Mouse (Mus musculus) neural tube, embryonic 15.5 days (tissue): ENCODE results near the gene Slc50a1. TPM values are rescaled to one million over a fixed set of nuclear protein-coding genes. Genes with fewer than 3 reads are reported as not detected.

ENCODE experiments used
- ATAC-seq: fragments of 200-750 bp; cut with Nextera tagmentation; 2 replicates; pipeline ENCODE4 v1.8.0; 2017; ENCODE audit warnings: mild to moderate bottlenecking, moderate TSS enrichment, moderate library complexity; ENCODE audit not compliant: low FRiP score
- H3K27ac ChIP-seq: fragments of 300-500 bp; sonication (generic); replicated peaks from 2 replicates; pipeline ENCODE4 v1.5.1; 2015; ENCODE audit warnings: mild to moderate bottlenecking, inconsistent platforms
- H3K27me3 ChIP-seq: fragments of 300-500 bp; sonication (generic); replicated peaks from 2 replicates; pipeline ENCODE4 v1.6.1; 2015; ENCODE audit warnings: inconsistent platforms
- H3K36me3 ChIP-seq: fragments of 300-500 bp; sonication (generic); 2 replicates; pipeline ENCODE4 v1.6.1; 2015; ENCODE audit warnings: inconsistent platforms
- H3K4me1 ChIP-seq: fragments of 300-500 bp; sonication (generic); 2 replicates; pipeline ENCODE4 v1.6.1; 2015; ENCODE audit warnings: inconsistent platforms
- H3K4me2 ChIP-seq: fragments of 300-500 bp; sonication (generic); 2 replicates; pipeline ENCODE4 v1.6.1; 2015; ENCODE audit warnings: inconsistent platforms, mild to moderate bottlenecking, moderate library complexity
- H3K4me3 ChIP-seq: fragments of 300-500 bp; sonication (generic); replicated peaks from 2 replicates; pipeline ENCODE4 v1.5.1; 2015; ENCODE audit warnings: mild to moderate bottlenecking, inconsistent platforms
- H3K9ac ChIP-seq: fragments of 300-500 bp; sonication (generic); replicated peaks from 2 replicates; pipeline ENCODE4 v1.6.1; 2015; ENCODE audit warnings: mild to moderate bottlenecking, inconsistent platforms
- H3K9me3 ChIP-seq: fragments of 300-500 bp; sonication (generic); replicated peaks from 2 replicates; pipeline ENCODE4 v1.6.1; 2016; ENCODE audit warnings: inconsistent platforms
- WGBS: fragments of 180-500 bp; shearing (Covaris S2); methylation state at CpG from one replicate; pipeline ENCODE4 v1.1.7; 2015; ENCODE audit warnings: mixed read lengths; 5-methylcytosine and 5-hydroxymethylcytosine counted together
- polyA plus RNA-seq: library from polyadenylated mRNA; unstranded; fragments of >200 nt; fragmentation: Nextera tagmentation; extraction: Ambion mirVana; gene quantifications from 2 replicates; pipeline ENCODE4 v1.2.1, GENCODE M21; 2015

Gene Slc50a1
- polyA plus RNA-seq, 1 experiment from 2014 or later: 40.9 TPM

DNA sequence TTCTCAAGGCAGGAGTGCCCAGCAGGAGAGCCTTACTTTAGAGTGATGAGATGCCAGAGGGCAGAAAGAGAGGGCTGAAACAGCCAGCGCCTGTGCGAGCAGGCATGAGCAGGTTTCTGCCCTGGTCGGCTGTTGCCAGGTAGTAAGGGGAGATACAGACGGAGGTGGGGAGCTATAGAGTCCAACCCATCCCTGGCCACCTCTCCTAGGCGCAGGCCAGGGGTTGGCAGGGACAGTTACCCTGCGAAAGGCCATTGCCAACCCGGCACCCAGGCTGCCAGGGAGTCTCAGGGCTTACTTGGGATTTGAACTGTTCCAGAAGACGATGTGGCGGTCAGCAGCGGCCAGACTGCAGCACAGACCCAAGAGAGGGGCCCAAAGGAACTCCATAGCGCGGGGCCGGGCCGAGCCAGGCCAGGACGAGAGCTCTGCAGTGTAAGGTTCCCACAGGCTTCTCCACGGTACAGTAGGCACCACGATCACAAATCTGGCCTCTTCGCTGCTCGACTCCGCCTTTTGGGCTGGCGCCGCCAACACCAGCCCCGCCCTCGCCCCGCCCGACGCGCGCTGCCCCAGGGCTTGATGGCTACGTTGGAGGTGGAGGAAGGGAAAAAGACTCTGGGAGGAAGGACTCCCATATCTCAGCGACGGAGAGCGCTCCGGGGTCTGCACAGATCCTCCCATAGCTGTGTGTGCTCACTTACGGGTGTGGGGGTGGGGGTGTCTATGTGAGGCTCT is 9.0 kb upstream of the Slc50a1 start:
- peaks cover 43% of the 10 kb centered on the region for H3K4me1 ChIP-seq
- 1% methylated on average over 35 of the region's 35 CpGs for WGBS
- peak overlapping the region; percentile 72 for H3K27ac ChIP-seq

GRCm38 (mm10) chr3:89278643-89279042 is 8.3 kb upstream of the Slc50a1 start:
- H3K27ac ChIP-seq: peak overlapping the region; percentile 72
- H3K27me3 ChIP-seq: peaks cover 15% of the 10 kb centered on the region
- H3K36me3 ChIP-seq: no peaks in the 10 kb centered on the region
- 13% methylated on average over 8 of the region's 8 CpGs for WGBS
- H3K9ac ChIP-seq: peak overlapping the region; percentile 51
- peak overlapping the region; percentile 44 for H3K4me3 ChIP-seq
- no peaks in the 10 kb centered on the region for H3K9me3 ChIP-seq
- H3K4me2 ChIP-seq: peak overlapping the region; percentile 89
- ATAC-seq: no peak
- H3K4me1 ChIP-seq: peaks cover 43% of the 10 kb centered on the region

More for the DNA sequence above, 9.0 kb upstream of the Slc50a1 start:
- Histone ChIP-seq H3K9me3 (no peaks in the 10 kb centered on the region), H3K36me3 (no peaks in the 10 kb centered on the region), H3K9ac (peak overlapping the region; percentile 51), H3K27me3 (peaks cover 15% of the 10 kb centered on the region), H3K4me3 (peak overlapping the region; percentile 44), H3K4me2 (peak overlapping the region; percentile 89)
- peak; percentile 77 for ATAC-seq

- Histone ChIP-seq H3K27me3 (peaks cover 15% of the 10 kb centered on the region), H3K9ac (no peak overlapping the region)
These were observed 7.7 kb upstream of the Slc50a1 start for GRCm38 (mm10) chr3:89278107-89278506.

GRCm38 (mm10) chr3:89277281-89278021 is 7.1 kb upstream of the Slc50a1 start:
- Histone ChIP-seq H3K27me3 (peaks cover 15% of the 10 kb centered on the region), H3K9ac (no peak overlapping the region), H3K4me1 (peaks cover 43% of the 10 kb centered on the region), H3K9me3 (no peaks in the 10 kb centered on the region), H3K27ac (0 out of 2 replicates have a peak overlapping the region, but pooled peaks have one; percentile 24), H3K4me2 (peak overlapping the region; percentile 89), H3K4me3 (peak overlapping the region; percentile 44; the same call in 1 of the 2 replicates), H3K36me3 (no peaks in the 10 kb centered on the region)
- WGBS: 56% methylated on average over 14 of the region's 14 CpGs
- ATAC-seq: no peak

More at GRCm38 (mm10) chr3:89278107-89278506, 7.7 kb upstream of the Slc50a1 start:
- ATAC-seq: no peak
- peak overlapping the region; percentile 72 for H3K27ac ChIP-seq
- H3K4me1 ChIP-seq: peaks cover 43% of the 10 kb centered on the region
- H3K4me3 ChIP-seq: peak overlapping the region; percentile 44; the same call in 1 of the 2 replicates
- WGBS: 53% methylated on average over 7 of the region's 7 CpGs
- H3K9me3 ChIP-seq: no peaks in the 10 kb centered on the region
- H3K4me2 ChIP-seq: peak overlapping the region; percentile 89
- H3K36me3 ChIP-seq: no peaks in the 10 kb centered on the region

- H3K27me3 ChIP-seq: peaks cover 15% of the 10 kb centered on the region
- no peaks in the 10 kb centered on the region for H3K9me3 ChIP-seq
- peaks cover 34% of the 10 kb centered on the region for H3K4me1 ChIP-seq
- no peak overlapping the region for H3K9ac ChIP-seq
- 96% methylated on average over 13 of the region's 13 CpGs for WGBS
- no peaks in the 10 kb centered on the region for H3K36me3 ChIP-seq
- no peak overlapping the region for H3K4me2 ChIP-seq
- no peak overlapping the region for H3K27ac ChIP-seq
- no peak for ATAC-seq
- no peak overlapping the region for H3K4me3 ChIP-seq
These were observed 5.7 kb upstream of the Slc50a1 start for GRCm38 (mm10) chr3:89276061-89276460.

DNA sequence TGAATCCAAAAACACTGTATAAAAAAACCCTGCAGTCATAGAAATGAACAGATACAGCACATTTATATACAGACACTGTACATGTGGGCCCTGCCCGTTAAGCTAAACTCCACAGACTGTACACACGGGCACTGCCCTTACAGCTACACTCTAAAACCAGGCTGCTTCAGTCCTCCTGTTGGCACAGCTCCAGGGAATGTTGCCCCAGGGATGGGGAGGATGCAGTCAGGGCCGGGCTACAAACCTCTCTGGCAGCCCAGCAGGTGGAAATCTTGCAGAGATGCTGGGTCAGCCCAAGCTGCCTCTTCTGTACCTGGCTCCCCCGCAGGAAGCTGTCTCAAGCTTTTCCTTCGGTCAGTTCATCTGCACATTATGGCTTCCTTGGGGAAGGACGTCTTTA is 1.4 kb upstream of the Slc50a1 start:
- H3K36me3 ChIP-seq: no peaks in the 10 kb centered on the region
- no peak overlapping the region for H3K27ac ChIP-seq
- H3K9me3 ChIP-seq: no peaks in the 10 kb centered on the region
- H3K27me3 ChIP-seq: no peaks in the 10 kb centered on the region
- ATAC-seq: no peak
- no peak overlapping the region for H3K9ac ChIP-seq
- H3K4me1 ChIP-seq: peaks cover 45% of the 10 kb centered on the region
- 60% methylated on average over 6 of the region's 6 CpGs for WGBS
- H3K4me2 ChIP-seq: no peak overlapping the region
- H3K4me3 ChIP-seq: no peak overlapping the region

DNA sequence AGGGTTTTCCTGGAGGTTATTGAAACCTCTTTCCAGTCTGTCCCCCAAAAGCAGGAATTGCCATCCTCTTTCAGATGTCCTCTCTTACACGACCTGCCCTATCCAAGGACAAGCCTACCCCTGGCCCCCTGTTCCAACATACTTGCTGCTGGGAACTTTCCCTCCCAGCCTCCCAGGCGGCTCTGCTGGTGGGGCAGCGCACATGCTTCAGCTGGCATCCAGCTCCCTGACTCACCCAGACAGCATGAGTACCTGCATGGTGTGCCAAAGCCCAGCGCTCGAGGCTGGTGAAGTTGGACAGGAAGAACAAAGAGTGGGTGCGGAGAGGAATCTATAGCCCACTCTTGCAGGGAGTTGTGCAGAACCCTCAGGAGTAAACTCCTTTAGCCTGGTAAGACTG is 521 bp upstream of the Slc50a1 start:
- H3K4me2 ChIP-seq: peak overlapping the region; percentile 70
- no peaks in the 10 kb centered on the region for H3K27me3 ChIP-seq
- H3K9me3 ChIP-seq: no peaks in the 10 kb centered on the region
- ATAC-seq: no peak
- H3K9ac ChIP-seq: peak overlapping the region; percentile 61
- H3K27ac ChIP-seq: peak overlapping the region; percentile 81
- H3K4me3 ChIP-seq: peak overlapping the region; percentile 57
- WGBS: 60% methylated on average over 6 of the region's 6 CpGs
- H3K4me1 ChIP-seq: peaks cover 49% of the 10 kb centered on the region
- no peaks in the 10 kb centered on the region for H3K36me3 ChIP-seq

GRCm38 (mm10) chr3:89268916-89269315 is 1.5 kb downstream of the Slc50a1 start:
- Histone ChIP-seq H3K36me3 (no peaks in the 10 kb centered on the region), H3K4me3 (no peak overlapping the region), H3K27me3 (no peaks in the 10 kb centered on the region), H3K27ac (peak overlapping the region; percentile 81; the same call in 1 of the 2 replicates), H3K9ac (0 out of 2 replicates have a peak overlapping the region, but pooled peaks have one; percentile 61), H3K4me2 (peak overlapping the region; percentile 70), H3K4me1 (peaks cover 51% of the 10 kb centered on the region), H3K9me3 (no peaks in the 10 kb centered on the region)
- no peak for ATAC-seq
- WGBS: 58% methylated on average over 8 of the region's 8 CpGs

- Histone ChIP-seq H3K4me1 (peaks cover 49% of the 10 kb centered on the region), H3K4me3 (peak overlapping the region; percentile 65), H3K4me2 (peak overlapping the region; percentile 95), H3K36me3 (no peaks in the 10 kb centered on the region), H3K27ac (peak overlapping the region; percentile 85), H3K27me3 (no peaks in the 10 kb centered on the region), H3K9me3 (no peaks in the 10 kb centered on the region), H3K9ac (peak overlapping the region; percentile 82)
- WGBS: under 1% methylated on average over 20 of the region's 20 CpGs
- ATAC-seq: peak; percentile 90
These were observed 3.9 kb downstream of the Slc50a1 start for GRCm38 (mm10) chr3:89266439-89266893.

DNA sequence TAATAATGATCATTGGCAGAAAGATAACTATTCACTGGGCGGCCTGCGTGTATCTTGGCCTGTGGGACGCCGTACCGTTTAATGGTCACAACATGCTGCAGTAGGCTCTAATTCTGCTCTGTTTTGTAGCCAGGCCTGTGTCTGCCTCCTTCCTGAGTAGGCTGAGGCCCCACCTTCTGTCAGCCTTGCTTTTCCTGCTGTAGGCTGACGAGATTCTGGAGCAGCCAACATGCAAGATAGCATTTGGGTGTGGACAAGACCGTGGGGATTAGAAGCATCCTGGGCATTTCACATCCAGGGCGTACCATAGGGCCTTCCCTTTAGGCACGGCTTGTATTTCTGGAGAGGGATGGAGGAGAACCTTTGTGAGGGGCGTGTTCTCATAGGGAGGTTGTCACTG is 8.0 kb downstream of the Slc50a1 start:
- peaks cover 13% of the 10 kb centered on the region for H3K4me1 ChIP-seq
- H3K27ac ChIP-seq: no peak overlapping the region
- H3K36me3 ChIP-seq: no peaks in the 10 kb centered on the region
- ATAC-seq: no peak
- H3K9me3 ChIP-seq: no peaks in the 10 kb centered on the region
- H3K4me2 ChIP-seq: no peak overlapping the region
- no peak overlapping the region for H3K4me3 ChIP-seq
- no peaks in the 10 kb centered on the region for H3K27me3 ChIP-seq
- WGBS: 79% methylated on average over 10 of the region's 10 CpGs
- no peak overlapping the region for H3K9ac ChIP-seq

DNA sequence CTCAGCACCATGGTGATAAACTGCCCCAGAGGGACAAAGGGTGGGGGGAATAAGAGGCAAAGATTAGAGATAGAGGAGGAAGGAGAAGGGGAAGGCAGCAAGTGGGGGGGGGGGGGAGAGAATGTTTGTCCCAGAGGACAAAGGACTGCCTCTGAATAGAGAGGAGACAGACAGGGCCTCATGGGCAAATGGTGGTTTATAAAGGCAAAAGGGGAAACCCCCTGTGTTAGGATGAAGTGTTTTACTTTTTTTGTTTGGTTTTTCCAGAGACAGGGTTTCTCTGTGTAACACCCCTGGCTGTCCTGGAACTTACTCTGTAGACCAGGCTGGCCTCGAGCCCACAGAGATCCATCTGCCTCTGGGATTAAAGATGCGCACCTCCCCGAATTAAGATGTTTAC is 10.2 kb downstream of the Slc50a1 start:
- no peak overlapping the region for H3K4me2 ChIP-seq
- H3K36me3 ChIP-seq: no peaks in the 10 kb centered on the region
- H3K9ac ChIP-seq: no peak overlapping the region
- no peaks in the 10 kb centered on the region for H3K4me1 ChIP-seq
- no peak for ATAC-seq
- WGBS: 86% methylated on average over 3 of the region's 3 CpGs
- H3K27ac ChIP-seq: no peak overlapping the region
- no peak overlapping the region for H3K4me3 ChIP-seq
- no peaks in the 10 kb centered on the region for H3K27me3 ChIP-seq
- H3K9me3 ChIP-seq: no peaks in the 10 kb centered on the region
